Mouse (Mus musculus): ENCODE data around the gene Pi4kb. TPM values are rescaled to one million over a fixed set of nuclear protein-coding genes. Genes with fewer than 3 reads are reported as not detected.

The Pi4kb gene
- polyA plus RNA-seq, 1 experiment: 59.0 TPM

- Histone ChIP-seq H3K4me1 (replicated peaks; ENCODE audit: control insufficient read depth, insufficient read depth, low read length) (peaks cover 7% of the 10 kb centered on the region), H3K4me3 (ENCODE audit: control insufficient read depth, insufficient read depth, low read length) (no peak overlapping the region), H3K36me3 (ENCODE audit: control insufficient read depth, insufficient read depth, low read length) (peaks cover 1% of the 10 kb centered on the region), H3K27ac (ENCODE audit: control insufficient read depth, insufficient read depth, low read length) (no peak overlapping the region), H3K27me3 (ENCODE audit: control insufficient read depth, insufficient read depth, low read length) (no peaks in the 10 kb centered on the region)
- TF ChIP-seq POLR2A (IDR thresholded peaks at IDR 0.05; ENCODE audit: control insufficient read depth, extremely low read depth, insufficient read depth, low read length, poor library complexity) (no peak), CTCF (IDR thresholded peaks at IDR 0.05; ENCODE audit: borderline replicate concordance, control insufficient read depth, extremely low read depth, insufficient read depth, low read length, poor library complexity) (no peak)
- 22% methylated on average over 3 of the region's 3 CpGs for WGBS
- DNase-seq: no peak
These were observed 67.1 kb downstream of the Pi4kb start for GRCm38 (mm10) chr3:95041625-95042024.

GRCm38 (mm10) chr3:95042166-95042837 lies 67.8 kb downstream of the Pi4kb start, which contains the start of gene Psmd4:
Gene Psmd4 (minus strand): TSS chr3:95042614.
- H3K27ac ChIP-seq (ENCODE audit: control insufficient read depth, insufficient read depth, low read length): peak within 1 kb of the TSS; percentile 86
- H3K4me3 ChIP-seq (ENCODE audit: control insufficient read depth, insufficient read depth, low read length): peak within 1 kb of the TSS; percentile 68
- H3K36me3 ChIP-seq (ENCODE audit: control insufficient read depth, insufficient read depth, low read length): no peaks in the 10 kb centered on the region; the same call in 1 of the 2 replicates
- TF ChIP-seq CTCF (IDR thresholded peaks at IDR 0.05; ENCODE audit: borderline replicate concordance, control insufficient read depth, extremely low read depth, insufficient read depth, low read length, poor library complexity) (0 out of 2 replicates have a peak, but pooled peaks have one; percentile 38), POLR2A (IDR thresholded peaks at IDR 0.05; ENCODE audit: control insufficient read depth, extremely low read depth, insufficient read depth, low read length, poor library complexity) (peak; percentile 83)
- WGBS: under 1% methylated on average over 36 of the region's 36 CpGs
- H3K27me3 ChIP-seq (ENCODE audit: control insufficient read depth, insufficient read depth, low read length): no peaks in the 10 kb centered on the region
- peak; percentile 99 for DNase-seq
- peaks cover 7% of the 10 kb centered on the region for H3K4me1 ChIP-seq (replicated peaks; ENCODE audit: control insufficient read depth, insufficient read depth, low read length)

- 3% methylated on average over 7 of the region's 7 CpGs for WGBS
- Histone ChIP-seq H3K36me3 (ENCODE audit: control insufficient read depth, insufficient read depth, low read length) (no peaks in the 10 kb centered on the region; the same call in 1 of the 2 replicates), H3K4me1 (replicated peaks; ENCODE audit: control insufficient read depth, insufficient read depth, low read length) (peaks cover 7% of the 10 kb centered on the region), H3K27me3 (ENCODE audit: control insufficient read depth, insufficient read depth, low read length) (no peaks in the 10 kb centered on the region), H3K4me3 (ENCODE audit: control insufficient read depth, insufficient read depth, low read length) (no peak overlapping the region), H3K27ac (ENCODE audit: control insufficient read depth, insufficient read depth, low read length) (peak overlapping the region; percentile 86)
- TF ChIP-seq POLR2A (IDR thresholded peaks at IDR 0.05; ENCODE audit: control insufficient read depth, extremely low read depth, insufficient read depth, low read length, poor library complexity) (no peak), CTCF (IDR thresholded peaks at IDR 0.05; ENCODE audit: borderline replicate concordance, control insufficient read depth, extremely low read depth, insufficient read depth, low read length, poor library complexity) (no peak)
- no peak for DNase-seq
These were observed 68.3 kb downstream of the Pi4kb start for GRCm38 (mm10) chr3:95042838-95043229.

- Histone ChIP-seq H3K4me1 (replicated peaks; ENCODE audit: control insufficient read depth, insufficient read depth, low read length) (peaks cover 7% of the 10 kb centered on the region), H3K27ac (ENCODE audit: control insufficient read depth, insufficient read depth, low read length) (peak overlapping the region; percentile 83), H3K4me3 (ENCODE audit: control insufficient read depth, insufficient read depth, low read length) (no peak overlapping the region)
These were observed 68.7 kb downstream of the Pi4kb start for GRCm38 (mm10) chr3:95043251-95043650.

GRCm38 (mm10) chr3:95046462-95047057 lies 72.0 kb downstream of the Pi4kb start:
- TF ChIP-seq CTCF (IDR thresholded peaks at IDR 0.05; ENCODE audit: borderline replicate concordance, control insufficient read depth, extremely low read depth, insufficient read depth, low read length, poor library complexity): no peak
- no peak for TF ChIP-seq POLR2A (IDR thresholded peaks at IDR 0.05; ENCODE audit: control insufficient read depth, extremely low read depth, insufficient read depth, low read length, poor library complexity)
- Histone ChIP-seq H3K36me3 (ENCODE audit: control insufficient read depth, insufficient read depth, low read length) (no peaks in the 10 kb centered on the region), H3K27ac (ENCODE audit: control insufficient read depth, insufficient read depth, low read length) (no peak overlapping the region), H3K27me3 (ENCODE audit: control insufficient read depth, insufficient read depth, low read length) (no peaks in the 10 kb centered on the region), H3K4me1 (replicated peaks; ENCODE audit: control insufficient read depth, insufficient read depth, low read length) (peaks cover 5% of the 10 kb centered on the region), H3K4me3 (ENCODE audit: control insufficient read depth, insufficient read depth, low read length) (no peak overlapping the region)
- no peak for DNase-seq
- WGBS: 88% methylated on average over 11 of the region's 11 CpGs

More at GRCm38 (mm10) chr3:95043251-95043650, 68.7 kb downstream of the Pi4kb start:
- Histone ChIP-seq H3K36me3 (ENCODE audit: control insufficient read depth, insufficient read depth, low read length) (no peaks in the 10 kb centered on the region; the same call in 1 of the 2 replicates), H3K27me3 (ENCODE audit: control insufficient read depth, insufficient read depth, low read length) (no peaks in the 10 kb centered on the region)
- DNase-seq: no peak
- TF ChIP-seq POLR2A (IDR thresholded peaks at IDR 0.05; ENCODE audit: control insufficient read depth, extremely low read depth, insufficient read depth, low read length, poor library complexity) (no peak), CTCF (IDR thresholded peaks at IDR 0.05; ENCODE audit: borderline replicate concordance, control insufficient read depth, extremely low read depth, insufficient read depth, low read length, poor library complexity) (no peak)
- 71% methylated on average over 6 of the region's 6 CpGs for WGBS

- no peaks in the 10 kb centered on the region for H3K27me3 ChIP-seq (ENCODE audit: control insufficient read depth, insufficient read depth, low read length)
- H3K4me1 ChIP-seq (replicated peaks; ENCODE audit: control insufficient read depth, insufficient read depth, low read length): peaks cover 5% of the 10 kb centered on the region
- DNase-seq: no peak
- no peak for TF ChIP-seq POLR2A (IDR thresholded peaks at IDR 0.05; ENCODE audit: control insufficient read depth, extremely low read depth, insufficient read depth, low read length, poor library complexity)
- no peak for TF ChIP-seq CTCF (IDR thresholded peaks at IDR 0.05; ENCODE audit: borderline replicate concordance, control insufficient read depth, extremely low read depth, insufficient read depth, low read length, poor library complexity)
- 72% methylated on average over 3 of the region's 3 CpGs for WGBS
- no peaks in the 10 kb centered on the region for H3K36me3 ChIP-seq (ENCODE audit: control insufficient read depth, insufficient read depth, low read length)
- H3K4me3 ChIP-seq (ENCODE audit: control insufficient read depth, insufficient read depth, low read length): no peak overlapping the region
- no peak overlapping the region for H3K27ac ChIP-seq (ENCODE audit: control insufficient read depth, insufficient read depth, low read length)
These were observed 73.4 kb downstream of the Pi4kb start for GRCm38 (mm10) chr3:95047914-95048313.
